13 mouse cellular contexts compared by ENCODE assay signal in the genomic region with DNA sequence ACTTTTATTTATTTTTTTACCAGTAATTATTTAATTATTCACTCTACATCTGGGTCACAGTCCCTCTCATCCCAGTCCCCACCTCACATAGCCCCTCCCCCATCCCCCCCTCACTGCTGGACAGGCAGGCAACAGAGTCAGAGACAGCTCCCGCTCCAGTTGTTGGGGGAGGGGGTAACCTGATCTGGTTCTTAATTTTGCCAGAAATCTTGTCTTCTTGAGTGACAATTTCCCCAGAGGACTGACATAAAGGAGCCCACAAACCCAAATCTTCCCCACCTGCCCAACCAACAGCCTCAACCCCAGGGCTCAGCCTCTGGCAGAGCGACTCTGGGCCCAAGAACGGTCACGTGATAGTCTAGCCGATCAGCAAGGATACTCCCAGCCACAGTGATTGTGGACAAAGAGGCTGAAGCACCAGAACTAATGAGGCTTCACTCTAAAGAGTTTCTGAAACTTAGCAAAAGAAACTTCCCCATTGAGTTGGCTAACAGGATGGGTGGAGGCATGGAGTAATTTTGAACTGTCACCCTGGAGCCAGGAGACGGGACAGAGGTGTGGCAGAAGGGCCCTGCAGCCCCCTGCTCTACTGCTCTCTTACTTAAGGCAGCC. TPM values are rescaled to one million over a fixed set of nuclear protein-coding genes. Genes with fewer than 3 reads are reported as not detected.
DNase-seq lines count a peak whose midpoint lies in the region; ATAC-seq lines count a peak whose summit lies in the region.
"Had no signal": no experiment of that assay in that cellular context is flagged by ENCODE, and none has a peak within 500 bp of the region (broad histone marks: within the 10 kb centered on the region; RNA-seq: fewer than 3 reads in every experiment).

No protein-coding gene starts in this region.

- peaks cover 80% of the 10 kb centered on the region for H3K4me1 ChIP-seq in heart, embryonic 15.5 days (replicated peaks)
- peaks cover 8% of the 10 kb centered on the region for H3K4me1 ChIP-seq in neural tube, embryonic 11.5 days (ENCODE audit: control insufficient read depth, insufficient read depth, low read length)
- H3K4me1 ChIP-seq in embryonic facial prominence, embryonic 10.5 days = peaks cover 81% of the 10 kb centered on the region

- 60% methylated on average over 6 of the region's 6 CpGs for WGBS in heart, embryonic 15.5 days
- WGBS in neural tube, embryonic 11.5 days = 32% methylated on average over 6 of the region's 6 CpGs
- 30% methylated on average over 6 of the region's 6 CpGs for WGBS in embryonic facial prominence, embryonic 10.5 days

- H3K36me3 ChIP-seq in heart, embryonic 15.5 days = no peaks in the 10 kb centered on the region
- H3K36me3 ChIP-seq in neural tube, embryonic 11.5 days (ENCODE audit: control insufficient read depth, insufficient read depth, low read length) = no peaks in the 10 kb centered on the region
- peaks cover 23% of the 10 kb centered on the region for H3K36me3 ChIP-seq in embryonic facial prominence, embryonic 10.5 days (replicated peaks)

- H3K27me3 ChIP-seq in heart, embryonic 15.5 days = no peaks in the 10 kb centered on the region
- H3K27me3 ChIP-seq in neural tube, embryonic 11.5 days (ENCODE audit: control insufficient read depth, insufficient read depth, low read length) = no peaks in the 10 kb centered on the region
- no peaks in the 10 kb centered on the region for H3K27me3 ChIP-seq in embryonic facial prominence, embryonic 10.5 days (replicated peaks; ENCODE audit: low read depth, poor library complexity, severe bottlenecking)
- H3K27me3 ChIP-seq: hindbrain, embryonic 15.5 days; neural tube, embryonic 12.5 days had no signal

- H3K4me3 ChIP-seq in heart, embryonic 15.5 days = no peak overlapping the region
- no peak overlapping the region for H3K4me3 ChIP-seq in neural tube, embryonic 11.5 days (ENCODE audit: low read depth, low read length)
- H3K4me3 ChIP-seq in embryonic facial prominence, embryonic 10.5 days = 0 out of 2 replicates have a peak overlapping the region, but pooled peaks have one; percentile 11
- H3K4me3 ChIP-seq: hindbrain, embryonic 15.5 days; neural tube, embryonic 12.5 days had no signal

- H3K9me3 ChIP-seq in heart, embryonic 15.5 days (replicated peaks) = no peaks in the 10 kb centered on the region
- no peaks in the 10 kb centered on the region for H3K9me3 ChIP-seq in neural tube, embryonic 11.5 days (ENCODE audit: control insufficient read depth, low read length)
- H3K9me3 ChIP-seq in embryonic facial prominence, embryonic 10.5 days = no peaks in the 10 kb centered on the region
- H3K9me3 ChIP-seq: hindbrain, embryonic 15.5 days; neural tube, embryonic 12.5 days had no signal

- intact Hi-C loops in heart, postnatal 36 days (cut with DNase I) = no loop called here

- no peak for ATAC-seq in heart, embryonic 15.5 days (replicated peaks; ENCODE audit: insufficient number of reproducible peaks, insufficient read depth, low FRiP score, low read depth)
- ATAC-seq in neural tube, embryonic 11.5 days (ENCODE audit: insufficient read depth, low FRiP score, low TSS enrichment) = no peak
- ATAC-seq in frontal cortex, adult (ENCODE audit: low TSS enrichment) = no peak

- H3K27ac ChIP-seq in heart, embryonic 15.5 days = 0 out of 2 replicates have a peak overlapping the region, but pooled peaks have one; percentile 22
- no peak overlapping the region for H3K27ac ChIP-seq in neural tube, embryonic 11.5 days (ENCODE audit: low read depth, low read length)
- peak overlapping the region; percentile 70 for H3K27ac ChIP-seq in embryonic facial prominence, embryonic 10.5 days (replicated peaks)
- H3K27ac ChIP-seq: hindbrain, embryonic 15.5 days; neural tube, embryonic 12.5 days had no signal

- H3K4me2 ChIP-seq in heart, embryonic 15.5 days = no peak overlapping the region
- no peak overlapping the region for H3K4me2 ChIP-seq in neural tube, embryonic 11.5 days (ENCODE audit: low read depth)
- H3K4me2 ChIP-seq: hindbrain, embryonic 15.5 days; neural tube, embryonic 12.5 days had no signal

- no peak overlapping the region for H3K9ac ChIP-seq in heart, embryonic 15.5 days
- H3K9ac ChIP-seq in neural tube, embryonic 11.5 days (ENCODE audit: low read length) = no peak overlapping the region
- H3K9ac ChIP-seq: hindbrain, embryonic 15.5 days; neural tube, embryonic 12.5 days had no signal

- DNase-seq in heart, postnatal 36 days = no peak
- DNase-seq in neural tube, embryonic 11.5 days (ENCODE audit: low spot score) = peak; percentile 36
- no peak for DNase-seq in neural tube, embryonic 10.5 days (ENCODE audit: extremely low spot score, low spot score)
- peak; percentile 33 for DNase-seq in embryonic facial prominence, embryonic 10.5 days (ENCODE audit: low spot score)
- peak; percentile 32 for DNase-seq in retina, postnatal 1 day
- no peak for DNase-seq in cerebellum, adult 8-10 months
- DNase-seq: kidney, postnatal 36 days; lung, adult 2 months; spleen, adult 18-20 months had no signal

RNA-seq across cellular contexts. Expression of a gene that starts 22.3 kb away (rescaled TPM):
- 21.4 and 28.4 TPM in 2 replicates for polyA plus RNA-seq in heart, embryonic 15.5 days (2015; fragmentation: Nextera tagmentation; extraction: Ambion mirVana)
- 10 to 100 TPM; 56.4 to 60.6 TPM for total RNA-seq in heart, postnatal 36 days (2021)
- 17.2 and 20.1 TPM in 2 replicates for polyA plus RNA-seq in neural tube, embryonic 11.5 days (2014; fragmentation: Nextera tagmentation; extraction: Ambion mirVana)
- polyA plus RNA-seq in embryonic facial prominence, embryonic 10.5 days (2016; fragmentation: Nextera tagmentation; extraction: Ambion mirVana) = 26.3 and 30.2 TPM in 2 replicates

Comparison
In these comparisons a context has a peak if more than half of its experiments do, and no peak if none do; other contexts are left out.
1. DNase-seq: peak in neural tube, embryonic 11.5 days (single experiment), embryonic facial prominence, embryonic 10.5 days (single experiment) and retina, postnatal 1 day (single experiment); none in heart, postnatal 36 days (0 of 2), neural tube, embryonic 10.5 days (single experiment) and cerebellum, adult 8-10 months (single experiment).